Mouse (Mus musculus) thymus, postnatal 10 days (tissue): ENCODE data around the gene Bcl2l1.

Experiments used
- DNase-seq, 2 experiments: peaks; one replicate each; pipeline ENCODE4 v3.0.0; 2021; ENCODE audit warnings: low spot score in 2 of 2

Gene Bcl2l1

DNA sequence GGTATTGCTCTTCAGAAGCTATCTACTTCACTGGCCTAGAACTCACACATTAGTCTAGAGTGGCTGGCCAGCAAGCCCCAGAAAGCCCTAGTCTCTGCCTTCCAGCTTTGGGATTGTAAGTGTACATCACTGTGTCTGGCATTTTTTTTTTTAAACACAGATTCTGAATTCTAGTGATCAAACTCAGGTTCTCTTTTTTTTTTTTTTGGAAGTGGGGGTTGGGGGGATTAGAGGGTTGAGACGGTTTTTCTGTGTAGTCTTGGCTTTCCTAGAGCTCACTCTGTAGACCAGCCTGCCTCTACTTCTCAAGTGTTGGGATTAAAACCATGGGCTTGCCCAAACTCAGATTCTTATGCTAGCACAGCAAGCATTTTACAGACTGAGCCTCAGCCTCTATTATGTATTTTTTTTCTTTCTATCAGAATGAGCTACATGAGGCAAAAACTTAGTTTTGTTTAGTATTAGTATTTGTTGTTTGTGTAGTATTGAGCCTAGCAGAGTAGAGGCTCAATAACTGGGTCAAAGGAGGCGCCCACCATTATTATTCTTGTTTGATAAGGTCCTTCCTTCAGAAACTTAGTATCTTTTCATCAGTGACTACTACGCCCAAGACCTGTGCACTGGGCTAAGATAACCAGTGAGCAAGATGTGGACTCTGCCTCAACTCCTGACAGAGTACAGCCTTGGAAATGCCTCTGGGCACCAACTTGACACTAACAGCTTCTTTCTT lies 6.9 kb downstream of the Bcl2l1 start:
- DNase-seq = no peak

DNA sequence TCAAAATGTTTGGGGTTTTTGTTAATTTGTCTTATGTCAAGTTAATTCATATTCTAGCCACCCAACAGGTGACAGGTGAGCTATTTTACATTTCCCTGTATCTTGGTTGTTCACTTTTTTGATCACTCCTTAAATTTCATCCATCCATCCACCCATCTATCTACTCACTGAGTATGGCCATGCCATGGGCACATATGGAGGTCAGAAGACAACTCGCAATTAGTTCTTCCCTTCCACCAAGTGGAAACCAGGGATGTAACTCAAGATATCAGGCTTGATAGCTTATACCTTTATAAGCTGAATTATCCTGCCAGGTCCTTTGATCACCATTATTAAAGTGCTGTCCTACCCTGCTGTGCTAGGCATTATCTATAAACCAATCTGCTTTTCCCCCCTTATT lies 7.8 kb downstream of the Bcl2l1 start:
- no peak for DNase-seq

DNA sequence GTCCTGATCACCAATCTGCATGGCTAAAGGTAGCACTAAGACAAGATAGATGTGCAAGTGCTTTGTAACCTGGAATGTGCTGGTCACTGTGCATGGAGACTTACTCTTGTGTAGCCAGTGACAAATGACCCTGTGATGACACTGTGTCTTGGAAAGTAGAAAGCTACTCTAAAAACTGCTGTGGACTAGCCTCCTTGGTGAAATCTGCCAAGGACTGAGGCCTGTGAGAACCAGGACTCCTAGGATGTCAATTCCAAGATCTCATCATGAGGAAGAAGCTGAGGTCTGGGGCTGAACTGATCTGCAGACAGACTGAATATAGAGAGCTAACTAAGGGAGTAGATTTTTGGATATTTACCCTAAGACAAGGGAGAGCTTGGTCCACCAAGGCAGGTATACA lies 10.0 kb downstream of the Bcl2l1 start:
- DNase-seq = no peak

DNA sequence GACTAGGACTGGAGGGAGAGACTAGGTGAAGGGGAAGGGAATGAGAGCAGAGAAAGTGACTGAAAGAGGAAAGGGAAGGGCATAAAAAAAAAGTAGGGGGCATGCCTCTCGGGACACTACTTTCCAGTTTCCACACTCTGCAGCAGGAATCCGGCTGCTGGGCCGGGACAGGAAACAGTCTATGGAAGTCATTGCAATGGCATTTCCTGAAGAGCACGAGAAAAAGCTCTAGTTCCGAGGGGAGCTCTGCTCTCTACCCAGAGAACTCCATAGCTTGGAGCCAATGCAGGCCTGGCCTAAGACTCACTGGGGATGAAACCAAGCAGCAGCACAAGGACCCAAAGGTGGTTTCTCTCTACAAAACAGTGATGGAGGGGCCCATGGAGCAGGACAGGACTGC lies 10.5 kb downstream of the Bcl2l1 start:
- no peak for DNase-seq

DNA sequence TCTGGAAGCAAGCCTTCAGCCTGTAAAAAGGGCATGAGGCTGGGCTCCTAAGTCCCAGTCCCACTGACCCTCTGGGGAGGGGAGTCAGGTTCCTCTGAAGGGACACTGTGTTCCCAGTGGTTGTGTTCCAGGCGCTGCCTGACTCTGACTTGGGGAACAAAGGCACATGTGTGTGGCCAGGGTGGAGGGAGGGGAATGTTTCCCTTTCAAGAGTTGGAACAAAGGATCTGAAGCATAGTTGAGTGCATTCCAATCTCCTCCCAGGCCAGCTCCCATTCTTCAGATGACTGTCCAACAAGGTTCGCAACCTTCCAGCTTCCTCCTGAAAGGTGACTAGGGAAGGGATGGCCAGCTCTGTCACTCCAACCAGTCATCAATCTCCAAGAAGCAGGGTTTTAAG lies 11.2 kb downstream of the Bcl2l1 start:
- DNase-seq = no peak

DNA sequence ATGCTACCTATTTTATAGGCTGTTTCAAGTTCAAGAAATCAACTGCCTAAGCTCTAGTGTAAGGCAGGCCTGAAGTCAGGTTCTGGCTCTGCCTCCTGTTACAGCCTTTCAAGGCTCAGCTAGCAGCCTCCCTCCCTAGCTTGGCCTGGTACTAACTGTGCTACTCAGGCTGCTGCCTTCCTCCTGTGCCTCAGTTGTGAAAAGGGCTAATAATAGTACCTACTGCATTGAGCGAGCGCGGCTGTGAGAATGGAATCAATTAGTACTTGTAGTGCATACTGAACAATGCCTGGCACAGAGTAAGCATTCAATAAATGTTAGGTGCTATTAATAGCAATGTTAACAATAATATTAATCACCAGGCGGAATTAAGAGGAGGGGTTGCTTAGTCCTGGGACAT lies 11.6 kb downstream of the Bcl2l1 start:
- DNase-seq = peak in 1 of 2 experiments; percentile 11

DNA sequence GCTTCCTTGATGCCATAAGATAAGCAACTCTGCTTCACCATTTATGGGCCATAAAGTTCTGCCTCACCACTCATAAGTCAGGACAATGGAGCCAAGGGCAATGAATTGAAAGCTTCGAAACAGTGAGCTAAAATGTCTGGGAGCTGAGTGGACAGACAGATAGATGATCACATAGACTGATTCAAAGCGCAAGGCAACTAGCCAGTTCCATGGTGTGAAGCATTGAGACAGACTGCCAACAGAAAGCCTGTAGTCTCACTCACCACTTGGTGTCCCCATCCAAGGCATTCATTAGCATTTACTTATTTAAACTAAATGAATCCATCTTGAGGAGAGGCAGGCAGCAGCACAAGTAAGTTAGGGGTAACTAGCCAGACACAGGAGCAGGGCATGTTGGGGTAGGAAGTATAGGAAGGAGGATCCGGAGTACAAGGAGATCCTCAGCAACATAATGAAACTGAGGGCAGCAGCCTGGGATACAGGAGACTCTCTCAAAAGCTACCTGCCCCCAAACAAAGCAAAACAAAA lies 12.4 kb downstream of the Bcl2l1 start:
- no peak for DNase-seq

DNA sequence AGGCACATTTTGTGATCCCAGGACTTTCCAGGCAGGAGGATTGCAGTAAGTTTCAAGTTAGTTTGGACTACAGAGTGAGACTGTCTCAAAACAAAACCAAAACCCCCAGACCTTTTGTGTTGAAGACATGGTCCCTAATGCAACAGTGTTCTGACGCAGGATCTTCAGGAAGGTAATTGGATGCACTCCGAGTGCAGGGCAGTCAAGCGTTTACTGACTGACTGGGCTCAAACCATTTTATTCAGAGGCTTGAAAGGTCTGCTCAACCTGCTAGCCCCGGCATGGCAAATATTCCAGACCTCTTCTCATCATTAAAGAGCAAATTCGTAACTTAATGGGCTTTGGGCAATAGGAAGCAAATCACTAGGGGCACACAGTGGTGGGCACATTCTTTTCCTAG lies 12.8 kb downstream of the Bcl2l1 start:
- DNase-seq = no peak

DNA sequence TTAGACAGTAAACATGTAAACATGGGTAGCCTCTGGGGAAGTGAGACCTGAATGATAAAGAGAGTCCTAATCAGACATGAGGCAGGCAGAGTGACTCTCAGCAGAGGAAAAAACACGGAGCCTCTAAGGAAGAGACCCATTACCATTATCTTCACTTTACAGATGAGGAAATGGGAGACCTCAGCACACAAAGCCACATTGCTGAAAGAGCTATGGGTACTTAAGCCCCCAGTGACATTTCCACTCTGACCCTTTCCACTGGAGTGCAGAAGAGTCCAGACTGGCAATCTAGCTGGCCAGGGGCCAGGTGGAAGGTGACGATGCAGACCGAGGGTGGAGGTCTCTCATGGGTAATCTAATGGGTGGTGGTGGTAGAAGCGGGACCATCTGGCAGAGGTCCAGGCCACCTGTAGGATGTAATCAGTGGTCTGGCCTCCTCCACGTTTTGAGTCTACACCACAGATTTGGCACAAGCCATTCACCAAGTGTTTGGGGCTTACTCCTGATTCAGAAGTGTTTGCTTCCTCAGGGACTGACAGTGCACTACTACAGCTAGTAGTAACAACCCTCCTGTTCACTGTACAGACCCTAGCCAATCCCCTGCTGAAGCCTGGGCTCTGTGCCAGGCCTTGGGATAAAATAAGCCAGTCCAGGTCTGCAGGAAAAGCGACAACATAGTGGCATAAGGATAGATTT lies 13.8 kb downstream of the Bcl2l1 start:
- peak in 1 of 2 experiments; percentile 14 for DNase-seq

DNA sequence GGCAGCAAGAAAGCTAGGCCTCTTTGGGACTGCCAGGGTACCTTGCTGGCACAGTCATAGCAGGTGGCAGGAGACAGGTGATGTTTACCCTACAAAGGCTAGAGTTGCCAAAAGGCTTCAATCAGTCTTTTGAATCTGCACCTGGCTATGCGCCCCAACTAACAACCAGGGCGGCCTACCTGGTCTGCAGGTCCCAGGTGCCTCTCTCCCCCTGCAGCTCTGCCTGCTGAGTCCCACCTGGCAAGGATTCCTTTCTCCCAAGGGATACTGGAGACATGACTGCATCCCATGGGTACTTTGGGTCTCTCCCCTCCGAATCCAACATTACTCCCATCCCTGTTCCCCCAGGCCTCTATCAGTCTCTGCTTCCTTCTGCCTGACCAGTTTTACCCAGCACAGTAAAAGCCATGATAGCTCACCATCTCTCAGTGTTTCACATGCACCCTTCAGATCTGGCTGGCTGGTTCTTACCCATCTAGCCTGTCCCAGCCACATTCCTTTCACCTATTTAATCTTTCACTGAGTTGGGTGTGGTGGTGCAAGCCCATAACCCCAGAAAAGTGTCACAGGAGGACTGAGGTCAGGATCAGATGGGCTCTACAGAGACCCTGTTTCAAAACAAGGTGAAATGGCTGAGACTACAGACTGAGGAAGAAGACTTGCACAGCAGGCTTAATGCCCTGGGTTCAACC lies 14.7 kb downstream of the Bcl2l1 start:
- peak in 1 of 2 experiments; percentile 12 for DNase-seq

DNA sequence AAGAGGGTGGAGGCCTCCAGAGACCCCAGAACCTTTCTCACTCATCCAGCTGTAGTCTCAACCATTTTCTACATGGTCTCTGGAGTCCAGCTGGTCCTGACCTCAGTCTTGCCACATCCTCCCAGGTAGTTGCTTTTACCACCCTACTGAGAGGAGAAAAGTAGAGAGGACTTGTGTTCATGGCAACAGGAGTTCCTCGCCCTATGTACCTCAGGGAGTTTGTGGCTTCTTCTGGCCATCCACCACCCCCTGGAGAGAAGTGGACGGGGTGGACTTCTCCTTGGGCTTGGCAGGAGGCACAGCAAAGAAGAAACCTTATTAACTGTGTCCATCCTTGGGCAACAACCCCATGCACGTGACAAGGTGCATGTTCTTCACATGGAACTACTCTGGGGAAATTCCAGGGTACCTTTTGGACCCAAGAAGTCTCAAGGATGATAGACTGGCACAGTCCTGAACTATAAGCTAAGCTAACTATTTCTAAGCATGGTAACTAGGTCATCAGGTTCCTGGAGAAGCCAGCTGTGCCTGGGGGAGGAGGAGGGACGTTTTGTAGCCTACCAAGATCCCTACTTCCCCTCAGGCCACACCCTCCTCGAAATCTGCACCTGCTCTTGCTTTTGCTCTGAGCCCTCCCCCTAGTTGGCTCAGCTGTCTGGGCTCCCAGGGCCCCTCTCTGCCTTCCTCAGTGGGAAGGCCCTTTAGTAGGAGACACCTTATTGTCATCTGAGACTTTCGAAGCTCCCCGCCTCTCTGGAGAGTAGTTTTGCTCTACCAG lies 15.5 kb downstream of the Bcl2l1 start:
- DNase-seq = peak; percentile 85 to 93

DNA sequence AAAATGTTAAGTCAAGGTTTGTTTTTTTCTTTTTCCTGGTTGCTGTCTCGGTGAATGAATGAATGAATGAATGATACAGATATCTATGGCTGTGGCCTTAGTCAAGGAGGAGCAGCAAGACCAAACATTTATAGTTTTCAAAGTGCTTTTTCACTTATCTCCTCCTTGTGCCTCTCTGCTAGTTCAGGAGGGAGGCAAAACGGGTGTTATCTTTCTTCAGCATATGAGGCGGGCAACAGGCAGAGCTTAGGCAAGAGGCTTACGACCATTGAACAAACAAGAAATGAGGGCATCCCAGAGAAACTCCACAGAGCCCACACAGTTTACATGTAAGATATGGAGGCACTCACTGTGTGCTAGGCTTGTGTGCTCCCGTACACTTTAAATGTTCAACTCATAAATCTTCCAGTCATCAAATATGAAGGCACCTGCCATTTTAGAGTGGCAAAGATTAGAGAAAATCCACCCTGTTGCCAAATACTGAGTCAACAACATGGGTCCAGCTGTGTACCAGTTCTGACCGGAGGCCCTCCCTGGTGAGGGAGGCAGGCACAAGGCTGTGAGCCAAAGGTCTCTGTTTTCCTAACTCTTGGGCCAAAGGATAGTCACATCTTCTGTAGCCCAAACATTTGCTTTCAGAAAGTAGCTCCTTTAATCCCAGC lies 17.2 kb downstream of the Bcl2l1 start:
- peak in 1 of 2 experiments; percentile 3 for DNase-seq

DNA sequence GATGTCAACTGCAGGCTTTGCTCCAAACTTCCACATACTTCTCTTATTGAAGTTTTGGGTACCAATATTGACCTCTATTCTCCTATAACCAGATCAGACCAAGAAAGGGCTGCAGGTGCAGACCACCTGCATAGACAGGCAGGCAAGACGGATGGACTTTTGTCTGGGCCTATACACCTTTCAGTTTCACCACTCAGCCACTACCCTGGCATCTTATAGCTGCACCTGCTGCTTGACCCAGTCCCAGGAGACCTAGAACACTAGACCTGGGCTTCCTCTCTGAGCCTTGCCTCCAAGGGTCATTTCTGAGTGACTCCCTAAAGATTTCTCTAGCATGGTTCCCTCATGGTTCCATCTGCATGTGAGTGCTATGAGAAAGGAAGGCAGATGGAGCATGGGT lies 18.3 kb downstream of the Bcl2l1 start:
- DNase-seq = no peak

DNA sequence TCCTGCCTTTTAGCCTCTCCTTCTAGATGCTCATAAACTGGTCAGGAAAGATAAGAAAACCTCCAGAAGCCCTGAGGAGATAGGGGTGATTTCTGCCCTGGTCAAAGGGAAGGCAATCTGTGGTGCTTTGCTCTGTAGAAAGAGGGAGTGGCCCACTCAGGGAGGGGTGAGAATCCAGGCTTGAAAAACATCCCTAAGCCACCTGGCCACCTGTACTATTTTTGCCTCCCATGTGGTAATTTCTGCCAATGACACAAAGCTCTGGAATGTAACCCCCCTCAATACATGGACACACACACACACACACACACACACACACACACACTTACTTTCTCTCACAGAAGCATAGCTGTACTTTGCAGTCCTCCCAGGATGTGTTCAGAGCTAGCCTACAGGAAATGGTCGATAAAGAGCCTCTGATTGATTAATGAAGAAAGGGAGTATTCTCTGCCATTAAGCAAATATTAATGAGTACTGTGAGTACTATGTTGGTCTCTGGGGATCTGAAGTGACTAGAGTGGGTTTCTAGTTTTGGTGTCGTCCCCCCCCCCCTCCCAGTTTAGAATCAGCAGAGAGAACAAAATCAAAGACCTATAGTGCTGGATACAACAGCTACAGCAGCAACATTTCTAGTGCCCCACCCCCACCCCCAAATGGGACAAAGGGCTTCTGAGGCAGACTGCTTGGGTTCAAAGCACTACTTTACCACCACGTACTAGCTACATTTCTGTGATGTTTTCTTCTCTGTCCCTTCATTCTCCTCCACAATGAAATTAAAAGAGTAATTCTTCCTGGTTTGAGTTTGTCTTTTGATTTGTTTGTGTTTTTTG lies 20.0 kb downstream of the Bcl2l1 start:
- DNase-seq = no peak

DNA sequence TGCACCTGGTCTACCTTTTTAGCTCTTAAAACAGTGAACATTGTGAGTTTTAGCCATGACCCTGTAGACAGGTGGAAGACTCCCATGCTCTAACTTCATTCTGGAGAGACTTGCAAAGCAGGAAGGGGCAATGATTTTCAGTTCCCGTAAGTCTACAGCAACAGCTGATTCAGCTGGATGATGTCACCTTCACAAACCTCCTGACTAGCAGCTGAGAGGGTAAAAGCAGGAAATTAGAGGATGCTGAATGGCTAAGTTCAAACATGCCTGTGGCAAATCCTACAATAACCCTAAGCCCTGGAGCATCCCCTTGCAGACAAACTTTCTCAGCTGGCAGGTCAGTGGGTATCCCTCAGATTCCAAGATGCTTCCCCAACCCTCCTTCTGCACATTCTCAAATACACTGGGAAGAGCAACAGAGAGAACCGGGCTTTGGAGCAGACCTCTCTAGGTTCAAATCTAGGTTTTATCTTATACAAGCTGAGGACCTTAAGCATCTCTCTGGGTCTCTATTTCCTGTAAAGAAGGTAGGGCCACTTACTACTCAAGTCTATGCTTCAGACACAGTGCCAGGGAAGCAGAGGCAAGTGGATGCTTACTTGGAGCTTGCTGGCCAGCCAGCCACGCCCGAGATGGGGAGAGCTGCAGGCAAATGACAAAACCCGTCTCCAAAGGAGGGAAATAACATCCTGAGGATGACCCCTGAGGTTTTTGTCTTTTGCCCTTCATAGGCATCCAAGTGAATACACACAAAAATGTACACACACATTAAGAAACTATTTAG lies 21.2 kb downstream of the Bcl2l1 start:
- DNase-seq = no peak

DNA sequence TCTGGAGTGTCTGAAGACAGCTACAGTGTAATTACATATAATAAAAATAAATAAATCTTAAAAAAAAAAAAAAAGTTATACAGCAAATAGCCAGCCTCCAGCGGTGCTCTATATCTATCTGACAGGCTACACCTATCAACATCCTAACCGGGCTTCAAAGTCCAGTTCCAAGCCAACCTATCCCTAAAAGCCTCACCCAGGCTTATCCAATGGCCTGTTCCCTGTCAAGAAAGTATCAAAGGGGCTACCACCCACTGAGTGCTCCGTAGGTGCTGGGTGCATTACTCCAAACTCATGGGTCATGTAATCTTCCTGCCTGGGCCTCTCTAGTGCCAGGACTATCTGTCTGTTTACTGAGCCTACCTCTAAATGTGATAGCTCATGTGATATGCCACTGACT lies 23.4 kb downstream of the Bcl2l1 start:
- no peak for DNase-seq

DNA sequence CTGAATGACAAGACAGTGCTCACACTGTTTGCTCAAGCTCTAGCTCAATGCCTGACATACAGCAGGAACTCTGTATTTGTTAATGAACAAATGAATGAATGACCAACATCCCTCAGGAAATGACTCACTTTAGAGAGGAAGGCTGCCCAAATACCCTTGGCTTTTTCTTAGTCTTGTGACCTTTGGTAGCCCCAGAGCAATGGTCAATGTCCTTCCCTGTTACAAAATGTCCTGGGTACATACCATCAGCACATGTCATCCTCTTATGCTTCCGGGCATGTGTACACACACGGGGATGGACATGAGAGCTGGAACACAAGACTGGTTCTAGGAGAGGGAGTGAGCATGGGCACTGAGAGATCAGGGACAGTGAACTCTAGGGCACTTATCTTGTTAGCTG lies 25.5 kb downstream of the Bcl2l1 start:
- no peak for DNase-seq

DNA sequence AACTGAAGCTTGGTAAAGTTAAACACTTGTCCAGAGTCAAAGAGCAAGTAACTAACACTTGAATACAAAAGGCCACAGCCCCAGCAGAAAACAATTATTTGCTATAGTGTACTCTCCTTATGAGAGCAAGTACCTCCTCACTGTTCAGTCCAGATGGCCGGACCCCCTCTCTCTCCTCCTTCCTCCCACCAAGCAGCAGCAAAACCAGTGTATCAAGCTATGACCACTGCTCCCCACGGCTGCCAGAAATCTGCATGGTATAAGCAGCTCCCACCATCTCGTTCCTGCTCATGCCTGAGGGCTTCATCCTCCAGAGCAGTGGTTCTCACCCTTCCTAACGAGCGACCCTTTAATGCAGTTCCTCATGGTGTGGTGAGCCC lies 26.4 kb downstream of the Bcl2l1 start:
- no peak for DNase-seq

DNA sequence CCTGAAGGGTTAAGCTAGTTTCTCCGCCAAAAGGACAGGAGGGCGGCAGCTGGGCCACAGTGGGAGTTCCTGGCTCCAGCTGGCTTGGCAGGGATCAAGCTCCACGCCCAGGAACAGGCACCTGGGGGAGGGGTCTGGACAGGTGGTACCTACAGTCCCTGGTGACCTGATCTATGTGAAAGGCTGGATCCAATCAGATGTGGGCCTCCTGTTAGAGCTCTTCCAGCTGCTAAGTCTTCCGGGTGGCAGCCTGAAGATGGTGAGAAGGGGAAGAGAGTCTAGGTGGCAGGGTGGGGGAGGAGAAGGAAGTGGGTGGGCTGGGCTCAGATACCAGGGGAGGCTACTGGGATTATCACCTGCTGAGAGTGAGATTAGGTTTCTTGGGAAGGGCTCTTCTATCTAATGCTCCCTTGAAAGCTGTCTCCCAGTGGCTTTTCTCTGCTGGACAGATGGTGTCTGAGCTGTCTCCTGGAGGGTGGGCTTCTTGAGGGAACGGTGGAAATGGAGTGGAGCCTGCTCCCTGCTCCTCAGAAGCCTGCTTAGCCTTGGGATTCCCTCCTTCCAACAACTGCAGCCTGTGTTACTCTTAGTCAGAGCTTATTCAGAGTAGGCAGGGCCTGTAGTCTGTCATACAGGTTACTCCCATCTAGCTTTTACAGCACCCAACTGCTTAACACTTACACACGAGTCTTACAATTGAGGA lies 27.0 kb downstream of the Bcl2l1 start:
- peak; percentile 56 to 59 for DNase-seq
